Mouse (Mus musculus) liver, embryonic 11.5 days (tissue): ENCODE measurements around the gene Onecut1. TPM values are rescaled to one million over a fixed set of nuclear protein-coding genes. Genes with fewer than 3 reads are reported as not detected.

Experiments
- ATAC-seq: fragments of 200-750 bp; cut with Nextera tagmentation; replicated peaks from 2 replicates; pipeline ENCODE4 v1.8.0; 2017; ENCODE audit warnings: moderate number of reproducible peaks, mild to moderate bottlenecking, moderate TSS enrichment, moderate library complexity; ENCODE audit not compliant: low FRiP score
- DNase-seq: peaks from one replicate; pipeline ENCODE4 v3.0.0-alpha.2; 2017; ENCODE audit warnings: low spot score
- H3K27ac ChIP-seq: fragments of 300-500 bp; sonication (generic); 2 replicates; pipeline ENCODE4 v1.5.1; 2014; ENCODE audit warnings: mild to moderate bottlenecking, low read depth, low read length, control low read depth
- H3K27me3 ChIP-seq: fragments of 300-500 bp; sonication (generic); replicated peaks from 2 replicates; pipeline ENCODE4 v1.6.1; 2014; ENCODE audit warnings: low read length, mixed read lengths; ENCODE audit not compliant: control insufficient read depth, insufficient read depth
- H3K36me3 ChIP-seq: fragments of 300-500 bp; sonication (generic); 2 replicates; pipeline ENCODE4 v1.6.1; 2014; ENCODE audit warnings: mild to moderate bottlenecking, low read length, moderate library complexity, mixed read lengths; ENCODE audit not compliant: control insufficient read depth, insufficient read depth
- H3K4me1 ChIP-seq: fragments of 300-500 bp; sonication (generic); replicated peaks from 2 replicates; pipeline ENCODE4 v1.6.1; 2014; ENCODE audit warnings: low read length, mixed read lengths; ENCODE audit not compliant: control insufficient read depth, insufficient read depth
- H3K4me2 ChIP-seq: fragments of 300-500 bp; sonication (generic); 2 replicates; pipeline ENCODE4 v1.6.1; 2014; ENCODE audit warnings: mild to moderate bottlenecking, control low read depth, moderate library complexity
- H3K4me3 ChIP-seq: fragments of 300-500 bp; sonication (generic); 2 replicates; pipeline ENCODE4 v1.5.1; 2014; ENCODE audit warnings: low read depth, low read length, control low read depth
- H3K9ac ChIP-seq: fragments of 300-500 bp; sonication (generic); 2 replicates; pipeline ENCODE4 v1.6.1; 2014; ENCODE audit warnings: low read depth, low read length, control low read depth
- H3K9me3 ChIP-seq: fragments of 300-500 bp; sonication (generic); 2 replicates; pipeline ENCODE4 v1.6.1; 2016; ENCODE audit warnings: low read length, inconsistent platforms, mixed read lengths; ENCODE audit not compliant: control insufficient read depth
- WGBS: fragments of 180-500 bp; shearing (Covaris S2); extraction: QIAGEN DNeasy Blood & Tissue Kit; methylation state at CpG from one replicate; pipeline ENCODE4 v1.1.7; 2014; 5-methylcytosine and 5-hydroxymethylcytosine counted together
- polyA plus RNA-seq: library from polyadenylated mRNA; unstranded; fragments of >200 nt; fragmentation: Nextera tagmentation; extraction: Ambion mirVana; gene quantifications from 2 replicates; pipeline ENCODE4 v1.2.1, GENCODE M21; 2014

The Onecut1 gene
- polyA plus RNA-seq, 1 experiment from 2014 or later, result 3.4 TPM

DNA sequence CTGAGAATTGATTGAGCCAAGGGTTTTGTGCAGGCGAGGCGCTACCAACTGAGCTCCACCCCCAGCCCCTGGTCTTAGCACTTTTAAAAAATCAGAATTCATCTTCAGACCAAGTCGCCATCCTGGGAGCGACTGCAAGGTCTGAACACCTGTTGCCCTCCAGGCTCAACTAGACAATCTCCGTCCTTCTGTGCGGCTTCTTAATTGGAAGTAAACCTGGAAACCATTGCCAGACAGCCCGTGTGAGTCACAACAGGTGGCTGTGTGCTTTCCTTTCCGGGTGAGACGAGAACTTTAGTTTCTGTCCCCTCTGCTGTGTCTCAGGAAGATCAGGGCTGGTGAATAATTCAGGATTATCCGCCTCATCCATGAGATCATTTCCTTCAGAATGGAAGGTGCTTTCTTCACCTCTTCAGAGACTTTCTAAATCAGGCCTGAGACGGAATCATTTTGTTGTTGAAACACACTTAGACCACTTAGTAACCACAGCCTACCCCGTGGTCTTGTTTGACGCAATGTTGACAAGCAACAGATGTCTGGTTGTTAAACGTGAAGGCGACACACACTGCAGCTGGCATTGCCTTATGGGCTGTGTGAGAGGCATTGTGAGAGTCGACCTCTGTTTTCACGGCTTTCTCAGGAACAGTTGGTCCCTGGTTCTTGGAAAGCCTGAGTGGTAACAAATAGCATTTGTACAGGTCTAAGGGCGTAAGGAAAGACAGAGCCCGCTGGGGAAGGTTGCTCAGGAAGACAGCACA, 51.1 kb downstream of the Onecut1 start:
- H3K9ac ChIP-seq, result no peak overlapping the region

DNA sequence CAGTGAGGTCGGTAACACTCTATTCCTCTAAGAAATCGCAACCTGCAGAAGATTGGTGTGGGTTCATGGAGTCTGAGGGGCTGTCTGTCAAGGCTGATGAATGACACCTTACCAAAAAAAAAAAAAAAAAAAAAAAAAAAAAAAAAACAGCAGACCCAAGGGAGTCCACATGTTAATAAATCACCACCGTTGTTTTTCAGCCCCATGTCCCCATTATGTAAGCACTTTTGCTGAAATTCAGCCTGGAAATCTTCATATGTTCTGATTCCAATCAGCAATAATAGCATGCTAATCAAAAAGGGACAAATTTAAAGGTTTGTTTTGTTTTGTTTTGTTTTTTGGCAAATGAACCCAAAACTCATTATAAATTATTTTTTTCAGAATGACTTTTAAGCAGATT, 53.9 kb downstream of the Onecut1 start:
- WGBS, result 84% methylated on average over 3 of the region's 3 CpGs
- H3K27me3 ChIP-seq, result no peaks in the 10 kb centered on the region
- H3K36me3 ChIP-seq, result no peaks in the 10 kb centered on the region
- H3K27ac ChIP-seq, result no peak overlapping the region
- H3K4me1 ChIP-seq, result no peaks in the 10 kb centered on the region
- no peak for ATAC-seq
- H3K9me3 ChIP-seq, result no peaks in the 10 kb centered on the region
- no peak overlapping the region for H3K9ac ChIP-seq
- no peak overlapping the region for H3K4me2 ChIP-seq
- DNase-seq, result no peak
- no peak overlapping the region for H3K4me3 ChIP-seq

More for the DNA sequence above, 51.1 kb downstream of the Onecut1 start:
- Histone ChIP-seq H3K4me2 (no peak overlapping the region), H3K9me3 (no peaks in the 10 kb centered on the region), H3K4me3 (no peak overlapping the region), H3K27ac (no peak overlapping the region), H3K36me3 (no peaks in the 10 kb centered on the region), H3K27me3 (no peaks in the 10 kb centered on the region), H3K4me1 (no peaks in the 10 kb centered on the region)
- ATAC-seq (no peak), DNase-seq (no peak)
- WGBS, result 71% methylated on average over 19 of the region's 19 CpGs

DNA sequence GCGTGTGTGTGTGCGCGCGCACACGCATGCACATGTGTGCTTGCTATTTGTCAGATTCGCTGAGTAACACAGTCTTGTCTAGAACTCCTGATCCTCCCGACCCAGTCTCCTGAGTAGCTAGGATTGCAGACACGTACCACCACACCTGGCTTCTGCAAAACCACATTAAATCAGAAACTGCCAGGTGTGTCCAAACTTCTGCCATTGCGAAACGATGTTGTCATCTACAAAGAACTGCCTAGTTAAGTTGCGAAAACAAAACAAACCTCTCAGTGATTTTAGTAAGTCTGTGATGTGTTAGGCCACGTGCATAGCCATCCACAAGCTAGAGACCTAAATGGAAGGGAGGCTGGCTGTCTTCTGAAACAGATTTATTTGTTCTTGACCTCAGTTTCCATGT, 58.7 kb downstream of the Onecut1 start:
- H3K27me3 ChIP-seq, result no peaks in the 10 kb centered on the region
- no peak for DNase-seq
- H3K36me3 ChIP-seq, result no peaks in the 10 kb centered on the region
- no peak overlapping the region for H3K4me2 ChIP-seq
- H3K9ac ChIP-seq, result no peak overlapping the region
- H3K27ac ChIP-seq, result no peak overlapping the region
- ATAC-seq, result no peak
- H3K4me1 ChIP-seq, result no peaks in the 10 kb centered on the region
- WGBS, result 86% methylated on average over 12 of the region's 12 CpGs
- H3K4me3 ChIP-seq, result no peak overlapping the region
- H3K9me3 ChIP-seq, result no peaks in the 10 kb centered on the region

DNA sequence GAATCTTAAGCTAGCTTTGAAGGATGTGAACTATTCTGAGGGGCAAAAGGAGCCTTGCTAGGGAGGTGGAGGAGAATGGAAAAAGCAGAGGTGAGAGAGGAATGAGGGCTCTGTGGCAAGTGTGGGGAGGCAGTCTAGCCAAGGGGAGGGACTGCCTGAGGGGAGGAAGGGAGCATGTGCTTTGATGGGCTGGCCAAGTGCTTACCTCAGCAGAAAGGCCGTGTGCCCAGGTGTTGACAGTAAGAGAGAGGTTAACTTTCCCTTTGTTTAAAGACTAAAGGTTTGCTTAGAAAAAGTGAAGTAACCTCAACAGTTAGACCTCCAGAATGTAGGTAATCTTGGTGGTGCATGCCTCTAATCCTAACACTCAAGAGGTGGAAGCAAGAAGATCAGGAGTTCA, 59.7 kb downstream of the Onecut1 start:
- H3K4me3 ChIP-seq, result no peak overlapping the region
- 42% methylated on average over 1 of the region's 1 CpGs for WGBS
- no peaks in the 10 kb centered on the region for H3K36me3 ChIP-seq
- ATAC-seq (no peak), DNase-seq (no peak)
- H3K27ac ChIP-seq, result no peak overlapping the region
- no peak overlapping the region for H3K4me2 ChIP-seq
- H3K9ac ChIP-seq, result no peak overlapping the region
- no peaks in the 10 kb centered on the region for H3K9me3 ChIP-seq
- no peaks in the 10 kb centered on the region for H3K4me1 ChIP-seq
- no peaks in the 10 kb centered on the region for H3K27me3 ChIP-seq

DNA sequence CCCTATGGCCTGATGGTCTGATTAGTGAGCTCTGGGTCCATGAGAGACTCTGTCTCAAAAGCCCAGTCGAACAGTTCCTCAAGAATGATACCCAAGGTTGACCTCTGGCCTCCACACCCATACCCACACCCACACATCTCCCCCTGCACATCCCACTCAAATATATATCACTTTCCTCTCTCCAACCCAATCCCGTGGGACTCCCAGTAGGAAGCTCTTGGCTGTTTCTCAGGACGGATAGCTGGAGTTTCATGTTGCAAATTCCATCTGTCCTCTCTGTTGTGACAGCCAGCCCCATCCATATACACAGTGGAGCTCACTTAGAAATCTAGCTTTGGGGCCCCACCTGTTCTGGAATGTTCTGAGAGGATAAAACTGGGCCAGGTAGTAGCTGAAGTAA, 61.2 kb downstream of the Onecut1 start:
- Histone ChIP-seq H3K9me3 (no peaks in the 10 kb centered on the region), H3K27me3 (no peaks in the 10 kb centered on the region), H3K36me3 (no peaks in the 10 kb centered on the region), H3K4me1 (no peaks in the 10 kb centered on the region), H3K4me2 (no peak overlapping the region), H3K9ac (no peak overlapping the region), H3K4me3 (no peak overlapping the region), H3K27ac (no peak overlapping the region)
- 58% methylated on average over 3 of the region's 3 CpGs for WGBS
- DNase-seq (no peak), ATAC-seq (no peak)

DNA sequence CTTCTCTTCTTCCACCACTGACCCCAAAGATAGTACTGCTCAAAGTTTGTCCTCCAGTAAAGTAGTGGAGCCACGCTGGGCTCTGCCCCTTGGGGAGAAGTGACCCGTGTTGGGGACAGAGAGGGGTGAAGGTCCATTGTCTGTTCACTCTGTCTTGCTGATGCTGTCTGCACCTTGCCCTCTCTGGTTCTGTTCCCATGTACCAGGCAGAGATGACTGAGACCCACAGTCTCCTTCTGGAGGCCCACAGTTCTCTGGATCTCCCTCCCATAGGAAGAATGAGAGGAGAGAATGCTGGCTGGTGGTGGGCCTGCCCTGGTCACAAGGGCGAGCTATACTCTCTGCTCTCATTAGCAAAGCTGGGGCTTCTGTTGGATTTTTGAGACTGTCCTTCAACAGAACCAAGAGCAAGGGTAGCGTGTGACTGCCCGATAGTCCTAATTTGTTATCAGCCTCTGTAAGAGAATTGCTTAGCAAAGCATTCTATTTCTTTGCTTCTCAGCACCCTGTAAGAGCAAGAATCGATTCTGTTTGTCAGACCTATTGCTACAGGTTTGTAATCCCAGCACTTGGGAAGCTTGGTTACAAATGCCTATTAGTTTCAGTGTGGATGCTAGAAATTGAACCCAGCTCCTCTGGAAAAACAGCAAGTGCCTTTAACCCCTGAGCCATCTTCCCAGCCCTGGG, 61.7 kb downstream of the Onecut1 start:
- H3K27ac ChIP-seq, result no peak overlapping the region
- no peak overlapping the region for H3K4me3 ChIP-seq
- no peak for DNase-seq
- H3K4me1 ChIP-seq, result no peaks in the 10 kb centered on the region
- WGBS, result 75% methylated on average over 6 of the region's 6 CpGs
- H3K4me2 ChIP-seq, result no peak overlapping the region
- H3K27me3 ChIP-seq, result no peaks in the 10 kb centered on the region
- H3K36me3 ChIP-seq, result no peaks in the 10 kb centered on the region
- ATAC-seq, result no peak
- H3K9ac ChIP-seq, result no peak overlapping the region
- no peaks in the 10 kb centered on the region for H3K9me3 ChIP-seq

DNA sequence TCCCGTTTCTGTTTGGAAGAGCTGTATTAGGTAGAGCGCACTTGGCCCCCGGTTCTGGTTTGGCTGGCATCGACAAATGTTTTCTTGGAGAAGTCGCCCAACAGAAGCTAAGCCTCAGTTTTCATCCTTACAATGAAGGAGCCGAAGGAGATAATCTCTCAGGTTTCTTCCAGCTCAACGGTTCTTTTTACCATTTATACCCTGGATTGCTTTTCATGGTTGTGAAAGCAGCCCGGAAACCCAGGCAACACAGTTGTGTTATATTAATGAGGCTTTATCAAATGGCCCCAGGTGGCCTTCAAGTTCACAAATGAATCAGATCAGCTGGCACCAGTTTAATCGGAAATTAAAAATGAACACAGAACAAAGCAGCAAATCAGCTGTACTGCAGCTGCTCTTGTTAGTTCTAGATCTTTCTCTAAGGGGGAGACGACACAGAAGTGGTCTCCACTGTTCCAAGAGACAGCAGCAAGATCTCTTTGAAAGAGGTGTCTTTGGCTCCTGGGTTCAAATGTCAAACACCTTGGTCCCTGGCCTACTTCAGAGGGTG, 63.6 kb downstream of the Onecut1 start:
- no peaks in the 10 kb centered on the region for H3K4me1 ChIP-seq
- no peak overlapping the region for H3K4me3 ChIP-seq
- no peak overlapping the region for H3K27ac ChIP-seq
- 84% methylated on average over 10 of the region's 10 CpGs for WGBS
- ATAC-seq (no peak), DNase-seq (no peak)
- H3K27me3 ChIP-seq, result no peaks in the 10 kb centered on the region
- no peak overlapping the region for H3K9ac ChIP-seq
- H3K36me3 ChIP-seq, result no peaks in the 10 kb centered on the region
- H3K4me2 ChIP-seq, result no peak overlapping the region
- no peaks in the 10 kb centered on the region for H3K9me3 ChIP-seq

DNA sequence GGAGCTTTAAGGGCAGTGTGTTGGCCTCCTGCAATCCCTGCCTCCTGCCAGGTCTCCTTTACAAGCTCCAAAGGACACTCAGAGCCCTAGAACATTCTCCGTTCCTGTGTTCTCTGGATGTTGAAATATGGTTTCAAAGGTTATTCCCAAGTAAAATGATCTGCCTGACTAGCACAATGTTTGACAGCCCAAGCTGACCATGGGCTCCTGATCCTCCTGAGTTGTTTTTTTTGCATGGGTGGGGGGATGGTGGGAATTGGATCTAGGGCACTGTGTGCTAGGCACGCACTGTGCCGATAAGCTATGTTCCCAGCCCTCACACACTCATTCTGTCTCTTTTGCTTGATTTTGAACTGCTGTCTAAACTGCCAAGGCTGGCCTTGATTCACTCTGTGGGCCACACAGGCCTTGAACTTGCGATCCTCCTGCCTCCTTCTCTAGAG, 68.3 kb downstream of the Onecut1 start:
- Histone ChIP-seq H3K27ac (no peak overlapping the region), H3K4me1 (no peaks in the 10 kb centered on the region), H3K27me3 (no peaks in the 10 kb centered on the region), H3K36me3 (no peaks in the 10 kb centered on the region), H3K9me3 (no peaks in the 10 kb centered on the region), H3K9ac (no peak overlapping the region), H3K4me2 (no peak overlapping the region), H3K4me3 (no peak overlapping the region)
- ATAC-seq, result no peak
- 76% methylated on average over 4 of the region's 4 CpGs for WGBS
- DNase-seq, result no peak

DNA sequence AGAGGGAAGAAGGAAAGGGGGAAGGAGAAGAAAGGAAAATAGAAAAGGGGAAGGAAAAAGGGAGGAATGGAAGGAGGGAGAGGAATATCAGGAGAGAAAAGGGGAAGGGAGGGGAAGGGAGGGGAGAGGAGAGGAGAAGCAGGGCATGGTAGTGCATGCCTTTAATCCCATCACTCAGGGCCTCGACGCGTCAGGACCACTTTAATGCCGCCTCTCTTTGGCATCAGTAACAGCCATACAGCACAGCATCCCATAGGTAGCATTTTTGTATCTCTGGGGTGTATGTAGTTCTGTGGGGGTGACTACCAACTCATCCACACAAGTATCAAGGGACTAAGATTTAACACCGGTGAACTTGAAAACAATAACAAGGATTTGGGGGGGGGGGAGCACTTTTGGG, 68.9 kb downstream of the Onecut1 start:
- Histone ChIP-seq H3K4me3 (no peak overlapping the region), H3K4me2 (no peak overlapping the region), H3K9ac (no peak overlapping the region), H3K4me1 (no peaks in the 10 kb centered on the region), H3K36me3 (no peaks in the 10 kb centered on the region), H3K27ac (no peak overlapping the region), H3K27me3 (no peaks in the 10 kb centered on the region), H3K9me3 (no peaks in the 10 kb centered on the region)
- no peak for ATAC-seq
- DNase-seq, result no peak
- 90% methylated on average over 5 of the region's 5 CpGs for WGBS
